Mouse (Mus musculus) activated CD4-positive, CD25-positive, alpha-beta regulatory T cell (primary cell): ENCODE data around the gene Gm12166. TPM values are rescaled to one million over a fixed set of nuclear protein-coding genes. Genes with fewer than 3 reads are reported as not detected.

ENCODE experiments used
- polyA plus RNA-seq, 2 experiments: library from polyadenylated mRNA; unstranded; fragments of 100-300 nt; shearing (Covaris generic); gene quantifications; one replicate each; pipeline ENCODE4 v1.2.1; 2017

Gene Gm12166
- 10 to 100 TPM; 14.1 to 14.3 TPM for polyA plus RNA-seq

DNA sequence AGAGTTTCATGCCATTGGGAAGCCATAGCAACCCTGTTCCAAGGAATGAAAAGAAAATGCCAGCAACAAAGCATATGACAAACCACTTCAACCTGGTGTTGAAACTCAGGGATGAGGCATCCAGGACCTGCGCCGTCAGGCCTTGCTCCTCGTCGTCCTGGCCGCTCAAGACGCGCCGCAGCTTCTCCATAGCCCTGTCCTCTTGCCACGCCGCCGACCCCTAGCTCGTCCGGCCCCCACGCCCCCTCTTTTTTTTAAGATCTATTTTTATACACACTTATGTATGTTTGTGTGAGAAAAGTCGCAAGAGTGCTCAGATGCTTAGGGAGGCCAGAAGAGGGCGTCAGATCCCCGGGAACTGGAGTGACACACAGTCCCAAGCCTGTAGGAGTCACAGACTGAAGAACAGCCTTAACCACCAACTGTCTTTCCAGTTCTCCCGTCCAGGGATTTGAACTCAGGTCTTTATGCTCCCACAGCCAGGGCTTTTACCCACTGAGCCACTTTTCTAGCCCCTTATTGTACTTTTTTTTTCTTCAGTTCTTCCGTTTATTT, at the start of gene Gm12166:
TSS of gene Gm12166 (minus strand) at position 217 of the 555 bp plus-strand sequence.

DNA sequence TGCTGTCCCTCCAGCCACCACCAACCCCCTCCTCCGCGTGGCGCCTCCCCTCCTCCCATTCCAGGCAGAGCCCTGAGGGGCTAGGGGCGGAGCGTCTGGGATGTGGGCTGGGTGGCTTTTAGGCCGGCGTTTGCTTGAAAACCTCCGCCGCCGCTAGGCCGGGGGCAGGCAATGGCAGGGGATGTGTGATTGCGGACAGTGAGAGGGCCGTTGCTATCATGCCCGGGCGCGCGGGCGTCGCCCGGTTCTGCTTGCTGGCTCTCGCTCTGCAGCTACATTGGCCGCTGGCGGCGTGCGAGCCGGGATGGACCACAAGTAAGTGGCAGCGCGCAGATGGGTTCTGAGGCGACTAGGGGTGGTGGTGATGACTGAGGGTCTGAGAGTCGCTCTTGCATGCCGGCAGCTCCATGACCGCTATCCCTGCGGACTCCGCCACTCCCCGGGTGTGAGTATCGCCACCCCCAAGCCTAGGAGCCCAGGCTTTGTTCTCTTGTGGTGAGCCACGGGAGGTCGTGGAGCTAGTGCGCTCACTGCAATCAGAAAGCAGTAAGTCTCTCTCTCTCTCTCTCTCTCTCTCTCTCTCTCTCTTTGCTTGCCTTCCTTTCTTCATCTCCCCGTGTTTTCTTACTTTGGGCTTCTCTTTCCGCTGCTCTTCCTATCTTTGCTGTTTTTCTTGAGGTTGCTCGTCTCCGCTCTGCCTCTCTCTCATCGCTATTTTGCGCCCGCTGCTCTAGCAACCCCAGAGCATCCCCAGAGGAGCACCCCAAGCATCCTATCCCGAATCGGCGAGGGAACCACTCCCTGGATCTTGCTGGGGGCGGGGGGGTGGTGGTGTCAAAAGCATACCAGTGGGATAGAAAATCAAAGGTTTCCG, 4.0 kb upstream of the Gm12166 start, which contains the start of gene Adam19:
TSS of gene Adam19 (plus strand) at position 97 of the 874 bp plus-strand sequence.

Other genes starting within 250 kb of the Gm12166 start
- gene Clint1, start 200.3 kb downstream of the Gm12166 start, polyA plus RNA-seq, result 100 to 1,000 TPM; 214 to 243 TPM
- gene Lsm11, start 107.4 kb downstream of the Gm12166 start, polyA plus RNA-seq, result 10 to 100 TPM in 1 of 2 experiments, 1 to 10 TPM in 1; 7.1 to 11.6 TPM
- gene Thg1l, start 96.8 kb downstream of the Gm12166 start, polyA plus RNA-seq, result 1 to 10 TPM; 2.3 to 9.1 TPM
- under 1 TPM; 0.05 to 0.57 TPM for gene Sox30, start 72.0 kb downstream of the Gm12166 start, polyA plus RNA-seq
- 10 to 100 TPM; 52.2 to 91.9 TPM for gene Adam19, start 3.7 kb upstream of the Gm12166 start, polyA plus RNA-seq
- under 1 TPM; 0.12 to 0.14 TPM for gene Nipal4, start 114.2 kb upstream of the Gm12166 start, polyA plus RNA-seq
- under 1 TPM; 0.60 to 0.84 TPM for gene Fndc9, start 183.2 kb upstream of the Gm12166 start, polyA plus RNA-seq